Mouse (Mus musculus): ENCODE measurements around the gene Gbx2.

- TF ChIP-seq POLR2A (IDR thresholded peaks at IDR 0.05; ENCODE audit: borderline replicate concordance, extremely low read depth, insufficient read depth, insufficient read length, poor library complexity, severe bottlenecking) = no peak
- TF ChIP-seq CTCF (IDR thresholded peaks at IDR 0.05; ENCODE audit: borderline replicate concordance, extremely low read depth, insufficient read depth, insufficient read length) = no peak
Observed at GRCm38 (mm10) chr1:89971848-89972247, 40.9 kb upstream of the Gbx2 start.
